Comparison of ENCODE assay signal across 9 mouse cellular contexts in the genomic region with DNA sequence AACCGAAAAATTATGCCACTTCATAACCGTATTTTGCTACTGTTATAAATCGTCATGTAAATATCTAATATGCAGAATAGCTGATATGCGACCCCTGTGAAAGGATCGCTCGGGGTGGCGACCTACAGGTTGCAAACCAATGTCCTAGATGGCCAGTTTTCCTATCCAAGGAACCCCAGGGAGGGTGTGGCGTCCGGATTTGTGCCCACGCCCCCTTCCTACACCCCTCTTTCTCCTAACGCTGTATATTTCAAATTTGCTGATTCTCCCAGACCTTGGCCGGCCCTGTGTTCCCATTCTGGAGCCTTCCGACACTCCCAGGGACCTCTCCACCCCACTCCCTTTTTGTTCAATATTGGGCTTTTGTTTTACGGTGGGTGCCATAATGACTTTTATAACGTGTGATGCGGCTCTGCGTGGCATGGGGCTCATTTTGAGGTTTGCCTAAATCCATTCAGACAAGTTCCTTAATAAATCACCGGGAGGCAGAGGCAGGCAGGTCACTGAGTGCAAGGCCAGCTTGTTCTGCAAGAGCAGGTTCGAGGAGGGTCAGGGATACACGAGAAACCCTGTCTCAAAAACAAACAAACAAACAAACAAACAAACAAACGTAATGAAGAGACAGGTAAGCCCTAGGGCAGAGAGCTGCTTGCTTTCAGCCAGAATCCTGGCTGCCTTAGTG. TPM values are rescaled to one million over a fixed set of nuclear protein-coding genes. Genes with fewer than 3 reads are reported as not detected.
DNase-seq lines count a peak whose midpoint lies in the region; ATAC-seq lines count a peak whose summit lies in the region.
"Had no signal": no experiment of that assay in that cellular context is flagged by ENCODE, and none has a peak within 500 bp of the region (broad histone marks: within the 10 kb centered on the region; RNA-seq: fewer than 3 reads in every experiment).

No protein-coding gene starts in this region.

- H3K4me1 ChIP-seq in embryonic facial prominence, embryonic 10.5 days, result peaks cover 29% of the 10 kb centered on the region
- peaks cover 15% of the 10 kb centered on the region for H3K4me1 ChIP-seq in intestine, embryonic 15.5 days (replicated peaks)
- peaks cover 25% of the 10 kb centered on the region for H3K4me1 ChIP-seq in midbrain, embryonic 15.5 days

- H3K27ac ChIP-seq in embryonic facial prominence, embryonic 10.5 days (replicated peaks), result peak overlapping the region; percentile 95
- no peak overlapping the region for H3K27ac ChIP-seq in intestine, embryonic 15.5 days
- 0 out of 2 replicates have a peak overlapping the region, but pooled peaks have one; percentile 92 for H3K27ac ChIP-seq in midbrain, embryonic 15.5 days

- peak overlapping the region; percentile 85 for H3K4me3 ChIP-seq in embryonic facial prominence, embryonic 10.5 days
- peak overlapping the region; percentile 66 for H3K4me3 ChIP-seq in intestine, embryonic 15.5 days (replicated peaks)
- peak overlapping the region; percentile 84 for H3K4me3 ChIP-seq in midbrain, embryonic 15.5 days

- H3K27me3 ChIP-seq in embryonic facial prominence, embryonic 10.5 days (replicated peaks; ENCODE audit: low read depth, poor library complexity, severe bottlenecking), result no peaks in the 10 kb centered on the region
- peaks cover 17% of the 10 kb centered on the region; the same call in 1 of the 2 replicates for H3K27me3 ChIP-seq in intestine, embryonic 15.5 days (replicated peaks)
- H3K27me3 ChIP-seq in midbrain, embryonic 15.5 days (replicated peaks), result no peaks in the 10 kb centered on the region

- H3K4me2 ChIP-seq in intestine, embryonic 15.5 days (replicated peaks), result peak overlapping the region; percentile 95
- H3K4me2 ChIP-seq in midbrain, embryonic 15.5 days, result peak overlapping the region; percentile 83

- H3K36me3 ChIP-seq in embryonic facial prominence, embryonic 10.5 days (replicated peaks), result 0 out of 2 replicates have a peak, but pooled peaks cover 5% of the 10 kb centered on the region
- no peaks in the 10 kb centered on the region for H3K36me3 ChIP-seq in intestine, embryonic 15.5 days
- H3K36me3 ChIP-seq in midbrain, embryonic 15.5 days (replicated peaks), result no peaks in the 10 kb centered on the region

- WGBS in embryonic facial prominence, embryonic 10.5 days, result 33% methylated on average over 21 of the region's 21 CpGs
- 17% methylated on average over 21 of the region's 21 CpGs for WGBS in intestine, embryonic 15.5 days
- 26% methylated on average over 21 of the region's 21 CpGs for WGBS in midbrain, embryonic 15.5 days

- no peak for ATAC-seq in intestine, embryonic 15.5 days
- ATAC-seq in midbrain, embryonic 15.5 days (replicated peaks), result no peak

- H3K9me3 ChIP-seq in embryonic facial prominence, embryonic 10.5 days, result no peaks in the 10 kb centered on the region
- no peaks in the 10 kb centered on the region for H3K9me3 ChIP-seq in intestine, embryonic 15.5 days
- H3K9me3 ChIP-seq in midbrain, embryonic 15.5 days, result no peaks in the 10 kb centered on the region

- peak overlapping the region; percentile 72 for H3K9ac ChIP-seq in intestine, embryonic 15.5 days
- peak overlapping the region; percentile 83 for H3K9ac ChIP-seq in midbrain, embryonic 15.5 days

- DNase-seq in kidney, adult 18-20 months, result peak; percentile 25
- DNase-seq in kidney, postnatal 4 days, result no peak
- DNase-seq in embryonic facial prominence, embryonic 10.5 days (ENCODE audit: low spot score), result no peak
- DNase-seq in frontal cortex, postnatal 25 days (ENCODE audit: low spot score in 2 of 2), result no peak
- no peak for DNase-seq in gastrocnemius, adult 18-20 months (ENCODE audit: low spot score)
- no peak for DNase-seq in frontal cortex, postnatal 10 days (ENCODE audit: low spot score in 2 of 2)

RNA-seq across cellular contexts. Expression of gene Aldh4a1, which starts 0.9 kb away (rescaled TPM):
- 24.4 and 25.1 TPM in 2 replicates for polyA plus RNA-seq in embryonic facial prominence, embryonic 10.5 days (2016; fragmentation: Nextera tagmentation; extraction: Ambion mirVana)
- 14.4 and 17.1 TPM in 2 replicates for polyA plus RNA-seq in intestine, embryonic 15.5 days (2015; fragmentation: Nextera tagmentation; extraction: Ambion mirVana)
- 27.1 and 32.0 TPM in 2 replicates for polyA plus RNA-seq in midbrain, embryonic 15.5 days (2015; fragmentation: Nextera tagmentation; extraction: Ambion mirVana)
- 10 to 100 TPM; 57.6 to 64.8 TPM for total RNA-seq in gastrocnemius, adult 18-20 months (2021)

RNA-seq across cellular contexts. Expression of gene Gm21969, which starts 20.6 kb away (rescaled TPM):
- not detected in 2 replicates for polyA plus RNA-seq in embryonic facial prominence, embryonic 10.5 days (2016; fragmentation: Nextera tagmentation; extraction: Ambion mirVana)
- not detected in 2 replicates for polyA plus RNA-seq in intestine, embryonic 15.5 days (2015; fragmentation: Nextera tagmentation; extraction: Ambion mirVana)
- polyA plus RNA-seq in midbrain, embryonic 15.5 days (2015; fragmentation: Nextera tagmentation; extraction: Ambion mirVana), result not detected in 2 replicates
- not detected for total RNA-seq in gastrocnemius, adult 18-20 months (2021)
- total RNA-seq: hematopoietic stem cell, adult 5-6 weeks had no signal

RNA-seq across cellular contexts. Expression of gene Tas1r2, which starts 29.8 kb away (rescaled TPM):
- not detected in 2 replicates for polyA plus RNA-seq in embryonic facial prominence, embryonic 10.5 days (2016; fragmentation: Nextera tagmentation; extraction: Ambion mirVana)
- polyA plus RNA-seq in intestine, embryonic 15.5 days (2015; fragmentation: Nextera tagmentation; extraction: Ambion mirVana), result not detected in 2 replicates
- polyA plus RNA-seq in midbrain, embryonic 15.5 days (2015; fragmentation: Nextera tagmentation; extraction: Ambion mirVana), result not detected in 2 replicates
- not detected for total RNA-seq in gastrocnemius, adult 18-20 months (2021)
- total RNA-seq: hematopoietic stem cell, adult 5-6 weeks had no signal
